Comparison of ENCODE assay signal across 10 mouse cellular contexts in the genomic region with DNA sequence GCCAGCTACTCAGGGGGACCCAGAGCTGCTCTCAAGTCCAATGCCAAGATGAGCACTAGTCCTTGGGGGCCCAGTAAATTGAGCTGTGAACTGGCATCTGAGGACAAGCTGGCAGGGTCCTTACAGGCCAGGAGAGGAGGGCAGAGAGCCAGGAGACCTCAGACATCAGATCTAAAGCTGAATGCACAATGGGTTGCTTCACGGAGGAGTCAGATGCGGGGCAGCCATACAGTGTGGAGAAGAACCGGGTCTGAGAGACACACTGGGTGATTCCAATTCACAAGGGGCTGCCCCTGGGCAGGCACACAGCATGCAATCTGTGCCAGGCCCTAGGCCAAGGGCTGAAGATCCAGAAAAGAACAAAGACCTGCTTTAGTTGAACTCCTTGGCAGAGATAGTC. TPM values are rescaled to one million over a fixed set of nuclear protein-coding genes. Genes with fewer than 3 reads are reported as not detected.
A peak's percentile ranks its signal among the peaks of the same experiment; 100 is the strongest.
DNase-seq lines count a peak whose midpoint lies in the region; ATAC-seq and TF ChIP-seq lines count a peak whose summit lies in the region.
"Had no signal": no experiment of that assay in that cellular context is flagged by ENCODE, and none has a peak within 500 bp of the region (broad histone marks: within the 10 kb centered on the region; RNA-seq: fewer than 3 reads in every experiment).

No protein-coding gene starts in this region.

- H3K9me3 ChIP-seq in heart, embryonic 11.5 days (replicated peaks; ENCODE audit: control insufficient read depth, low read length): no peaks in the 10 kb centered on the region
- H3K9me3 ChIP-seq in limb, embryonic 13.5 days: no peaks in the 10 kb centered on the region
- no peaks in the 10 kb centered on the region for H3K9me3 ChIP-seq in limb, embryonic 10.5 days (replicated peaks)
- no peaks in the 10 kb centered on the region for H3K9me3 ChIP-seq in neural tube, embryonic 14.5 days (ENCODE audit: control insufficient read depth, low read length)
- no peaks in the 10 kb centered on the region for H3K9me3 ChIP-seq in liver, embryonic 12.5 days (replicated peaks)

- WGBS in heart, embryonic 11.5 days (ENCODE audit: insufficient replicate concordance): 61% methylated on average over 3 of the region's 3 CpGs
- WGBS in limb, embryonic 13.5 days: 84% methylated on average over 3 of the region's 3 CpGs
- WGBS in limb, embryonic 10.5 days: 92% methylated on average over 3 of the region's 3 CpGs
- WGBS in neural tube, embryonic 14.5 days: 45% methylated on average over 3 of the region's 3 CpGs
- WGBS in liver, embryonic 12.5 days (ENCODE audit: insufficient replicate concordance): 91% methylated on average over 3 of the region's 3 CpGs

- no peak for ATAC-seq in heart, embryonic 11.5 days (replicated peaks; ENCODE audit: insufficient number of reproducible peaks, low FRiP score, low TSS enrichment)
- no peak for ATAC-seq in limb, embryonic 13.5 days (ENCODE audit: low FRiP score, low read depth)
- ATAC-seq in neural tube, embryonic 14.5 days (ENCODE audit: low read depth): peak; percentile 69; the same call in 1 of the 2 replicates
- no peak for ATAC-seq in liver, embryonic 12.5 days
- ATAC-seq: activated CD4-positive, CD25-positive, alpha-beta regulatory T cell, adult 4 months had no signal

- H3K27me3 ChIP-seq in heart, embryonic 11.5 days (ENCODE audit: control insufficient read depth, insufficient read depth, low read length): no peaks in the 10 kb centered on the region
- no peaks in the 10 kb centered on the region for H3K27me3 ChIP-seq in limb, embryonic 13.5 days
- H3K27me3 ChIP-seq in limb, embryonic 10.5 days (ENCODE audit: low read depth, poor library complexity, severe bottlenecking): no peaks in the 10 kb centered on the region
- no peaks in the 10 kb centered on the region for H3K27me3 ChIP-seq in neural tube, embryonic 14.5 days (ENCODE audit: control insufficient read depth, insufficient read depth, low read length)
- no peaks in the 10 kb centered on the region for H3K27me3 ChIP-seq in liver, embryonic 12.5 days (replicated peaks)

- 0 out of 2 replicates have a peak overlapping the region, but pooled peaks have one; percentile 29 for H3K4me2 ChIP-seq in heart, embryonic 11.5 days
- H3K4me2 ChIP-seq in limb, embryonic 13.5 days (replicated peaks): no peak overlapping the region
- no peak overlapping the region for H3K4me2 ChIP-seq in neural tube, embryonic 14.5 days (ENCODE audit: low read depth, low read length)
- no peak overlapping the region for H3K4me2 ChIP-seq in liver, embryonic 12.5 days

- TF ChIP-seq CTCF in cortical plate, adult 2 months (IDR thresholded peaks at IDR 0.05; ENCODE audit: extremely low read depth, insufficient read depth, low read length): no peak

- no peak for TF ChIP-seq POLR2A in cortical plate, adult 2 months (IDR thresholded peaks at IDR 0.05; ENCODE audit: extremely low read depth, insufficient read depth, low read length)

- peaks cover 47% of the 10 kb centered on the region for H3K36me3 ChIP-seq in heart, embryonic 11.5 days (ENCODE audit: control insufficient read depth, insufficient read depth, low read length)
- peaks cover 95% of the 10 kb centered on the region for H3K36me3 ChIP-seq in limb, embryonic 13.5 days
- peaks cover 58% of the 10 kb centered on the region for H3K36me3 ChIP-seq in limb, embryonic 10.5 days
- no peaks in the 10 kb centered on the region for H3K36me3 ChIP-seq in neural tube, embryonic 14.5 days (ENCODE audit: control insufficient read depth, insufficient read depth, low read length)
- peaks cover 59% of the 10 kb centered on the region for H3K36me3 ChIP-seq in liver, embryonic 12.5 days

- H3K27ac ChIP-seq in heart, embryonic 11.5 days (ENCODE audit: low read depth, low read length): peak overlapping the region; percentile 83
- no peak overlapping the region for H3K27ac ChIP-seq in limb, embryonic 13.5 days
- H3K27ac ChIP-seq in limb, embryonic 10.5 days: no peak overlapping the region
- H3K27ac ChIP-seq in cortical plate, adult 2 months (ENCODE audit: insufficient read depth, low read length): 0 out of 2 replicates have a peak overlapping the region, but pooled peaks have one; percentile 12
- H3K27ac ChIP-seq in neural tube, embryonic 14.5 days (ENCODE audit: low read depth, low read length): peak overlapping the region; percentile 18; the same call in 1 of the 2 replicates
- no peak overlapping the region for H3K27ac ChIP-seq in liver, embryonic 12.5 days

- H3K4me3 ChIP-seq in heart, embryonic 11.5 days (ENCODE audit: low read depth, low read length): no peak overlapping the region
- H3K4me3 ChIP-seq in limb, embryonic 13.5 days: no peak overlapping the region
- no peak overlapping the region for H3K4me3 ChIP-seq in limb, embryonic 10.5 days
- no peak overlapping the region for H3K4me3 ChIP-seq in cortical plate, adult 2 months (ENCODE audit: insufficient read depth, low read length)
- H3K4me3 ChIP-seq in neural tube, embryonic 14.5 days (ENCODE audit: low read depth, low read length): no peak overlapping the region
- H3K4me3 ChIP-seq in liver, embryonic 12.5 days: no peak overlapping the region

- no peak for DNase-seq in heart, postnatal 36 days
- DNase-seq in limb, embryonic 10.5 days (ENCODE audit: low spot score): no peak
- no peak for DNase-seq in adrenal gland, postnatal 36 days
- DNase-seq: thymus, postnatal 4 days had no signal

- intact Hi-C loops in heart, postnatal 36 days (cut with DNase I): loop anchor here (2.0 kb wide), 1 partner anchor 20 kb away; no protein-coding TSS in a partner anchor

- peaks cover 47% of the 10 kb centered on the region for H3K4me1 ChIP-seq in heart, embryonic 11.5 days (ENCODE audit: control insufficient read depth, insufficient read depth, low read length)
- peaks cover 10% of the 10 kb centered on the region; the same call in 1 of the 2 replicates for H3K4me1 ChIP-seq in limb, embryonic 13.5 days
- H3K4me1 ChIP-seq in limb, embryonic 10.5 days: peaks cover 11% of the 10 kb centered on the region
- H3K4me1 ChIP-seq in cortical plate, adult 2 months (ENCODE audit: control insufficient read depth, insufficient read depth, low read length): peaks cover 17% of the 10 kb centered on the region
- no peaks in the 10 kb centered on the region for H3K4me1 ChIP-seq in neural tube, embryonic 14.5 days (ENCODE audit: control insufficient read depth, insufficient read depth, low read length)
- peaks cover 26% of the 10 kb centered on the region for H3K4me1 ChIP-seq in liver, embryonic 12.5 days

- H3K9ac ChIP-seq in heart, embryonic 11.5 days (ENCODE audit: low read depth, low read length): peak overlapping the region; percentile 4; the same call in 1 of the 2 replicates
- H3K9ac ChIP-seq in limb, embryonic 13.5 days: peak overlapping the region; percentile 20; the same call in 1 of the 2 replicates
- H3K9ac ChIP-seq in neural tube, embryonic 14.5 days (replicated peaks; ENCODE audit: low read depth, low read length): no peak overlapping the region
- no peak overlapping the region for H3K9ac ChIP-seq in liver, embryonic 12.5 days

RNA-seq across cellular contexts. Expression of gene Anxa6, which starts 18.0 kb away (rescaled TPM):
- 300 and 370 TPM in 2 replicates for polyA plus RNA-seq in heart, embryonic 11.5 days (2014; fragmentation: Nextera tagmentation; extraction: Ambion mirVana)
- 100 to 1,000 TPM; 234 to 241 TPM for total RNA-seq in heart, postnatal 36 days (2021)
- polyA plus RNA-seq in limb, embryonic 13.5 days (2015; fragmentation: Nextera tagmentation; extraction: Ambion mirVana): 328 and 335 TPM in 2 replicates
- polyA plus RNA-seq in limb, embryonic 10.5 days (2016; fragmentation: Nextera tagmentation; extraction: Ambion mirVana): 53.5 and 69.1 TPM in 2 replicates
- polyA plus RNA-seq in cortical plate, adult 2 months (2012; rRNA removed): 89.3 and 93.8 TPM in 2 replicates
- polyA plus RNA-seq in neural tube, embryonic 14.5 days (2014; fragmentation: Nextera tagmentation; extraction: Ambion mirVana): 42.3 and 106 TPM in 2 replicates
- total RNA-seq in adrenal gland, postnatal 36 days (2021): 100 to 1,000 TPM; 114 to 115 TPM
- polyA plus RNA-seq in liver, embryonic 12.5 days (2016; fragmentation: Nextera tagmentation; extraction: Ambion mirVana): 52.9 and 54.7 TPM in 2 replicates

RNA-seq across cellular contexts. Expression of gene Tnip1, which starts 52.5 kb away (rescaled TPM):
- polyA plus RNA-seq in heart, embryonic 11.5 days (2014; fragmentation: Nextera tagmentation; extraction: Ambion mirVana): 16.0 and 16.8 TPM in 2 replicates
- total RNA-seq in heart, postnatal 36 days (2021): 10 to 100 TPM; 29.2 to 29.4 TPM
- 22.4 and 23.3 TPM in 2 replicates for polyA plus RNA-seq in limb, embryonic 13.5 days (2015; fragmentation: Nextera tagmentation; extraction: Ambion mirVana)
- 10.0 and 14.0 TPM in 2 replicates for polyA plus RNA-seq in limb, embryonic 10.5 days (2016; fragmentation: Nextera tagmentation; extraction: Ambion mirVana)
- polyA plus RNA-seq in cortical plate, adult 2 months (2012; rRNA removed): 22.7 and 25.3 TPM in 2 replicates
- polyA plus RNA-seq in neural tube, embryonic 14.5 days (2014; fragmentation: Nextera tagmentation; extraction: Ambion mirVana): 16.1 TPM in 2 replicates
- 10 to 100 TPM; 66.4 to 76.0 TPM for total RNA-seq in adrenal gland, postnatal 36 days (2021)
- 7.4 and 7.6 TPM in 2 replicates for polyA plus RNA-seq in liver, embryonic 12.5 days (2016; fragmentation: Nextera tagmentation; extraction: Ambion mirVana)

Comparison
In these comparisons a context has a peak if more than half of its experiments do, and no peak if none do; other contexts are left out.
1. H3K27ac ChIP-seq: peak in heart, embryonic 11.5 days (single experiment), cortical plate, adult 2 months (single experiment) and neural tube, embryonic 14.5 days (single experiment); none in limb, embryonic 13.5 days (single experiment), limb, embryonic 10.5 days (single experiment) and liver, embryonic 12.5 days (single experiment).
2. H3K9ac ChIP-seq: peak in heart, embryonic 11.5 days (single experiment) and limb, embryonic 13.5 days (single experiment); none in neural tube, embryonic 14.5 days (single experiment) and liver, embryonic 12.5 days (single experiment).